ENCODE assay signal across 30 mouse cellular contexts in genomic region chr19:17327881-17328404, GRCm38 (mm10). TPM values are rescaled to one million over a fixed set of nuclear protein-coding genes. Genes with fewer than 3 reads are reported as not detected.
DNase-seq lines count a peak whose midpoint lies in the region; ATAC-seq and TF ChIP-seq lines count a peak whose summit lies in the region.
"Had no signal": no experiment of that assay in that cellular context is flagged by ENCODE, and none has a peak within 500 bp of the region (broad histone marks: within the 10 kb centered on the region; RNA-seq: fewer than 3 reads in every experiment).

No protein-coding gene starts in this region.

- DNase-seq in cerebellum, postnatal 14 days, result peak; percentile 36 to 55
- DNase-seq in cerebellum, postnatal 36 days, result no peak
- DNase-seq in G1E (ENCODE audit: low spot score), result peak; percentile 45
- DNase-seq in left cerebral cortex, adult 8-10 months (ENCODE audit: low spot score in 2 of 2), result no peak
- no peak for DNase-seq in T-cell, adult 2 months (ENCODE audit: low spot score)
- DNase-seq: adrenal gland, postnatal 10 days; cerebellum, adult 11 months; cerebellum, adult 9-11 months; gastrocnemius, postnatal 14 days; heart, adult 2 months; kidney, adult 2 months; kidney, postnatal 10 days; left cerebral cortex, postnatal 4 days; right cerebral cortex, adult 18-20 months; right cerebral cortex, postnatal 4 days; thymus, adult 18-20 months; thymus, postnatal 36 days had no signal

- H3K9me3 ChIP-seq in G1E (replicated peaks), result no peaks in the 10 kb centered on the region
- no peaks in the 10 kb centered on the region for H3K9me3 ChIP-seq in liver, embryonic 15.5 days (replicated peaks)
- no peaks in the 10 kb centered on the region for H3K9me3 ChIP-seq in kidney, embryonic 15.5 days (replicated peaks)
- H3K9me3 ChIP-seq: embryonic facial prominence, embryonic 15.5 days; hindbrain, embryonic 10.5 days; limb, embryonic 15.5 days; midbrain, embryonic 12.5 days; neural tube, embryonic 15.5 days; stomach, embryonic 15.5 days had no signal

- WGBS in liver, embryonic 15.5 days (ENCODE audit: insufficient replicate concordance), result 20% methylated on average over 6 of the region's 6 CpGs
- WGBS in kidney, embryonic 15.5 days, result 90% methylated on average over 6 of the region's 6 CpGs

- no peak overlapping the region for H3K4me3 ChIP-seq in G1E (ENCODE audit: low read depth, low read length)
- H3K4me3 ChIP-seq in liver, embryonic 15.5 days (replicated peaks), result no peak overlapping the region
- no peak overlapping the region for H3K4me3 ChIP-seq in kidney, embryonic 15.5 days (replicated peaks)
- H3K4me3 ChIP-seq: embryonic facial prominence, embryonic 15.5 days; heart, adult 2 months; hindbrain, embryonic 10.5 days; left cerebral cortex, adult 2 months; limb, embryonic 15.5 days; midbrain, embryonic 12.5 days; neural tube, embryonic 15.5 days; stomach, embryonic 15.5 days had no signal

- H3K36me3 ChIP-seq in G1E (replicated peaks), result peaks cover 49% of the 10 kb centered on the region
- H3K36me3 ChIP-seq in liver, embryonic 15.5 days (replicated peaks), result peaks cover 63% of the 10 kb centered on the region
- peaks cover 11% of the 10 kb centered on the region; the same call in 1 of the 2 replicates for H3K36me3 ChIP-seq in kidney, embryonic 15.5 days
- H3K36me3 ChIP-seq: embryonic facial prominence, embryonic 15.5 days; hindbrain, embryonic 10.5 days; midbrain, embryonic 12.5 days; neural tube, embryonic 15.5 days; stomach, embryonic 15.5 days had no signal

- peak overlapping the region; percentile 88 for H3K27ac ChIP-seq in liver, embryonic 15.5 days (replicated peaks)
- no peak overlapping the region for H3K27ac ChIP-seq in kidney, embryonic 15.5 days
- H3K27ac ChIP-seq: embryonic facial prominence, embryonic 15.5 days; heart, adult 2 months; hindbrain, embryonic 10.5 days; left cerebral cortex, adult 2 months; limb, embryonic 15.5 days; midbrain, embryonic 12.5 days; neural tube, embryonic 15.5 days; stomach, embryonic 15.5 days had no signal

- TF ChIP-seq CTCF in G1E (IDR thresholded peaks at IDR 0.05; ENCODE audit: low read depth, low read length), result no peak

- peak; percentile 52 for ATAC-seq in G1E (ENCODE audit: extremely low read depth, insufficient number of reproducible peaks, low FRiP score, poor library complexity, severe bottlenecking)
- ATAC-seq in common myeloid progenitor, adult 5-6 weeks (replicated peaks; ENCODE audit: low read depth, poor library complexity, severe bottlenecking), result 0 out of 2 replicates have a peak, but pooled peaks have one; percentile 3
- ATAC-seq in liver, embryonic 15.5 days (ENCODE audit: insufficient read depth), result no peak
- ATAC-seq in kidney, embryonic 15.5 days (replicated peaks; ENCODE audit: low FRiP score), result no peak
- ATAC-seq: activated CD4-positive, CD25-positive, alpha-beta regulatory T cell, adult 4 months; CD4-positive, CD25-positive, alpha-beta regulatory T cell, adult 4 months; forebrain, embryonic 16.5 days had no signal

- H3K27me3 ChIP-seq in G1E (ENCODE audit: insufficient read depth, low read length), result no peaks in the 10 kb centered on the region
- no peaks in the 10 kb centered on the region for H3K27me3 ChIP-seq in liver, embryonic 15.5 days
- H3K27me3 ChIP-seq in kidney, embryonic 15.5 days, result no peaks in the 10 kb centered on the region
- H3K27me3 ChIP-seq: embryonic facial prominence, embryonic 15.5 days; limb, embryonic 15.5 days; midbrain, embryonic 12.5 days; neural tube, embryonic 15.5 days; stomach, embryonic 15.5 days had no signal

- peak overlapping the region; percentile 37 for H3K4me2 ChIP-seq in liver, embryonic 15.5 days
- no peak overlapping the region for H3K4me2 ChIP-seq in kidney, embryonic 15.5 days
- H3K4me2 ChIP-seq: embryonic facial prominence, embryonic 15.5 days; limb, embryonic 15.5 days; midbrain, embryonic 12.5 days; neural tube, embryonic 15.5 days; stomach, embryonic 15.5 days had no signal

- H3K4me1 ChIP-seq in G1E (ENCODE audit: insufficient read depth, low read depth, low read length), result peaks cover 62% of the 10 kb centered on the region
- H3K4me1 ChIP-seq in liver, embryonic 15.5 days (replicated peaks), result peaks cover 66% of the 10 kb centered on the region
- H3K4me1 ChIP-seq in kidney, embryonic 15.5 days, result 0 out of 2 replicates have a peak, but pooled peaks cover 2% of the 10 kb centered on the region
- H3K4me1 ChIP-seq: embryonic facial prominence, embryonic 15.5 days; hindbrain, embryonic 10.5 days; midbrain, embryonic 12.5 days; neural tube, embryonic 15.5 days; stomach, embryonic 15.5 days had no signal

- peak overlapping the region; percentile 50; the same call in 1 of the 2 replicates for H3K9ac ChIP-seq in liver, embryonic 15.5 days
- no peak overlapping the region for H3K9ac ChIP-seq in kidney, embryonic 15.5 days
- H3K9ac ChIP-seq: embryonic facial prominence, embryonic 15.5 days; limb, embryonic 15.5 days; midbrain, embryonic 12.5 days; neural tube, embryonic 15.5 days; stomach, embryonic 15.5 days had no signal

RNA-seq across cellular contexts. Expression of gene Gcnt1, which starts 44.7 kb away (rescaled TPM):
- total RNA-seq in G1E (2014; fragmentation: Nextera tagmentation) (182 and 209 TPM in 2 replicates), G1E (2017) (153 and 176 TPM in 2 replicates)
- 1.9 and 2.8 TPM in 2 replicates for polyA plus RNA-seq in G1E (2012)
- 23.8 and 26.2 TPM in 2 replicates for total RNA-seq in common myeloid progenitor, adult 5-6 weeks (2017)
- polyA plus RNA-seq in liver, embryonic 15.5 days (2015; fragmentation: Nextera tagmentation; extraction: Ambion mirVana), result 18.5 and 19.0 TPM in 2 replicates
- 27.6 and 29.6 TPM in 2 replicates for polyA plus RNA-seq in kidney, embryonic 15.5 days (2015; fragmentation: Nextera tagmentation; extraction: Ambion mirVana)
- total RNA-seq in left cerebral cortex, adult 8-10 months (2022), result 1 to 10 TPM; 2.6 to 5.1 (median 4.7) TPM

Comparison
In these comparisons a context has a peak if more than half of its experiments do, and no peak if none do; other contexts are left out.
1. DNase-seq: peak in cerebellum, postnatal 14 days (2 of 2) and G1E (single experiment); none in cerebellum, postnatal 36 days (0 of 2), left cerebral cortex, adult 8-10 months (0 of 2) and T-cell, adult 2 months (single experiment).
2. ATAC-seq: peak in G1E (single experiment) and common myeloid progenitor, adult 5-6 weeks (single experiment); none in liver, embryonic 15.5 days (single experiment) and kidney, embryonic 15.5 days (single experiment).